Mouse (Mus musculus) neural tube, embryonic 14.5 days (tissue): ENCODE results near the gene Ddah1. TPM values are rescaled to one million over a fixed set of nuclear protein-coding genes. Genes with fewer than 3 reads are reported as not detected.
A peak's percentile ranks its signal among the peaks of the same experiment; 100 is the strongest.

Experiments used
- ATAC-seq: fragments of 200-750 bp; cut with Nextera tagmentation; 2 replicates; pipeline ENCODE4 v1.8.0; 2017; ENCODE audit warnings: low read depth, mild to moderate bottlenecking, moderate TSS enrichment, moderate library complexity
- H3K27ac ChIP-seq: fragments of 300-500 bp; sonication (generic); 2 replicates; pipeline ENCODE4 v1.5.1; 2014; ENCODE audit warnings: low read depth, mild to moderate bottlenecking, control low read depth, low read length, moderate library complexity, mixed read lengths
- H3K27me3 ChIP-seq: fragments of 300-500 bp; sonication (generic); 2 replicates; pipeline ENCODE4 v1.6.1; 2014; ENCODE audit warnings: low read length; ENCODE audit not compliant: control insufficient read depth, insufficient read depth
- H3K36me3 ChIP-seq: fragments of 300-500 bp; sonication (generic); 2 replicates; pipeline ENCODE4 v1.6.1; 2014; ENCODE audit warnings: low read length, mixed read lengths; ENCODE audit not compliant: control insufficient read depth, insufficient read depth
- H3K4me1 ChIP-seq: fragments of 300-500 bp; sonication (generic); 2 replicates; pipeline ENCODE4 v1.6.1; 2014; ENCODE audit warnings: low read length; ENCODE audit not compliant: control insufficient read depth, insufficient read depth
- H3K4me2 ChIP-seq: fragments of 300-500 bp; sonication (generic); 2 replicates; pipeline ENCODE4 v1.6.1; 2014; ENCODE audit warnings: mild to moderate bottlenecking, low read depth, low read length, control low read depth
- H3K4me3 ChIP-seq: fragments of 300-500 bp; sonication (generic); 2 replicates; pipeline ENCODE4 v1.5.1; 2014; ENCODE audit warnings: low read depth, low read length, control low read depth, mixed read lengths
- H3K9ac ChIP-seq: fragments of 300-500 bp; sonication (generic); replicated peaks from 2 replicates; pipeline ENCODE4 v1.6.1; 2014; ENCODE audit warnings: low read depth, mild to moderate bottlenecking, control low read depth, low read length, mixed read lengths
- H3K9me3 ChIP-seq: fragments of 300-500 bp; sonication (generic); 2 replicates; pipeline ENCODE4 v1.6.1; 2016; ENCODE audit warnings: low read length; ENCODE audit not compliant: control insufficient read depth
- WGBS: fragments of 180-500 bp; shearing (Covaris S2); extraction: QIAGEN DNeasy Blood & Tissue Kit; methylation state at CpG from one replicate; pipeline ENCODE4 v1.1.7; 2014; 5-methylcytosine and 5-hydroxymethylcytosine counted together
- polyA plus RNA-seq: library from polyadenylated mRNA; unstranded; fragments of >200 nt; fragmentation: Nextera tagmentation; extraction: Ambion mirVana; gene quantifications from 2 replicates; pipeline ENCODE4 v1.2.1, GENCODE M21; 2014

The Ddah1 gene
- polyA plus RNA-seq, 1 experiment from 2014 or later: 98.8 TPM

GRCm38 (mm10) chr3:145790709-145791108 lies 32.2 kb downstream of the Ddah1 start:
- Histone ChIP-seq H3K9me3 (no peaks in the 10 kb centered on the region), H3K36me3 (no peaks in the 10 kb centered on the region), H3K4me2 (no peak overlapping the region), H3K9ac (no peak overlapping the region), H3K27ac (peak overlapping the region; percentile 23; the same call in 1 of the 2 replicates), H3K4me1 (no peaks in the 10 kb centered on the region), H3K4me3 (no peak overlapping the region), H3K27me3 (no peaks in the 10 kb centered on the region)
- 87% methylated on average over 4 of the region's 4 CpGs for WGBS
- 0 out of 2 replicates have a peak, but pooled peaks have one; percentile 28 for ATAC-seq

- Histone ChIP-seq H3K9me3 (no peaks in the 10 kb centered on the region), H3K4me1 (peaks cover 6% of the 10 kb centered on the region; the same call in 1 of the 2 replicates), H3K27me3 (no peaks in the 10 kb centered on the region), H3K27ac (no peak overlapping the region), H3K9ac (no peak overlapping the region), H3K4me2 (no peak overlapping the region), H3K4me3 (no peak overlapping the region), H3K36me3 (no peaks in the 10 kb centered on the region)
- 95% methylated on average over 10 of the region's 10 CpGs for WGBS
- ATAC-seq: no peak
Measured at GRCm38 (mm10) chr3:145794355-145794754, 35.9 kb downstream of the Ddah1 start.

- H3K4me2 ChIP-seq: no peak overlapping the region
- H3K36me3 ChIP-seq: no peaks in the 10 kb centered on the region
- ATAC-seq: no peak
- WGBS: 76% methylated on average over 7 of the region's 7 CpGs
- no peak overlapping the region for H3K9ac ChIP-seq
- H3K4me1 ChIP-seq: peaks cover 6% of the 10 kb centered on the region; the same call in 1 of the 2 replicates
- H3K27ac ChIP-seq: no peak overlapping the region
- no peak overlapping the region for H3K4me3 ChIP-seq
- H3K9me3 ChIP-seq: no peaks in the 10 kb centered on the region
- no peaks in the 10 kb centered on the region for H3K27me3 ChIP-seq
Measured at GRCm38 (mm10) chr3:145795896-145796295, 37.4 kb downstream of the Ddah1 start.

- ATAC-seq: no peak; the same call in 1 of the 2 replicates
- no peak overlapping the region for H3K27ac ChIP-seq
- H3K4me2 ChIP-seq: no peak overlapping the region
- H3K4me1 ChIP-seq: peaks cover 6% of the 10 kb centered on the region; the same call in 1 of the 2 replicates
- H3K27me3 ChIP-seq: no peaks in the 10 kb centered on the region
- no peak overlapping the region for H3K4me3 ChIP-seq
- WGBS: 83% methylated on average over 10 of the region's 10 CpGs
- no peaks in the 10 kb centered on the region for H3K36me3 ChIP-seq
- H3K9ac ChIP-seq: no peak overlapping the region
- H3K9me3 ChIP-seq: no peaks in the 10 kb centered on the region
Measured at GRCm38 (mm10) chr3:145798042-145798441, 39.6 kb downstream of the Ddah1 start.

GRCm38 (mm10) chr3:145798751-145799188 lies 40.3 kb downstream of the Ddah1 start:
- Histone ChIP-seq H3K9ac (no peak overlapping the region), H3K27me3 (no peaks in the 10 kb centered on the region), H3K4me3 (no peak overlapping the region), H3K36me3 (no peaks in the 10 kb centered on the region), H3K4me2 (no peak overlapping the region), H3K4me1 (peaks cover 6% of the 10 kb centered on the region; the same call in 1 of the 2 replicates), H3K9me3 (no peaks in the 10 kb centered on the region), H3K27ac (no peak overlapping the region)
- ATAC-seq: no peak
- WGBS: 71% methylated on average over 6 of the region's 6 CpGs

GRCm38 (mm10) chr3:145799365-145799764 lies 40.9 kb downstream of the Ddah1 start:
- no peak overlapping the region for H3K4me2 ChIP-seq
- WGBS: 87% methylated on average over 3 of the region's 3 CpGs
- no peaks in the 10 kb centered on the region for H3K27me3 ChIP-seq
- peaks cover 6% of the 10 kb centered on the region; the same call in 1 of the 2 replicates for H3K4me1 ChIP-seq
- ATAC-seq: no peak
- no peaks in the 10 kb centered on the region for H3K9me3 ChIP-seq
- H3K27ac ChIP-seq: no peak overlapping the region
- no peaks in the 10 kb centered on the region for H3K36me3 ChIP-seq
- no peak overlapping the region for H3K4me3 ChIP-seq
- H3K9ac ChIP-seq: no peak overlapping the region

GRCm38 (mm10) chr3:145802106-145802505 lies 43.6 kb downstream of the Ddah1 start:
- no peaks in the 10 kb centered on the region for H3K9me3 ChIP-seq
- H3K27ac ChIP-seq: no peak overlapping the region
- 79% methylated on average over 6 of the region's 6 CpGs for WGBS
- H3K4me1 ChIP-seq: peaks cover 13% of the 10 kb centered on the region
- no peaks in the 10 kb centered on the region for H3K27me3 ChIP-seq
- H3K4me3 ChIP-seq: no peak overlapping the region
- ATAC-seq: no peak
- H3K9ac ChIP-seq: no peak overlapping the region
- no peak overlapping the region for H3K4me2 ChIP-seq
- H3K36me3 ChIP-seq: no peaks in the 10 kb centered on the region

GRCm38 (mm10) chr3:145805848-145806247 lies 47.4 kb downstream of the Ddah1 start:
- Histone ChIP-seq H3K27me3 (no peaks in the 10 kb centered on the region), H3K4me1 (peaks cover 7% of the 10 kb centered on the region), H3K9ac (no peak overlapping the region), H3K9me3 (no peaks in the 10 kb centered on the region), H3K36me3 (no peaks in the 10 kb centered on the region), H3K4me3 (no peak overlapping the region), H3K4me2 (no peak overlapping the region), H3K27ac (no peak overlapping the region)
- no peak for ATAC-seq
- 11% methylated on average over 4 of the region's 4 CpGs for WGBS

- Histone ChIP-seq H3K9me3 (no peaks in the 10 kb centered on the region), H3K4me1 (peaks cover 7% of the 10 kb centered on the region), H3K36me3 (no peaks in the 10 kb centered on the region), H3K4me2 (peak overlapping the region; percentile 19; the same call in 1 of the 2 replicates), H3K27ac (no peak overlapping the region), H3K27me3 (no peaks in the 10 kb centered on the region), H3K4me3 (no peak overlapping the region), H3K9ac (no peak overlapping the region)
- ATAC-seq: peak; percentile 65; the same call in 1 of the 2 replicates
- WGBS: 4% methylated on average over 5 of the region's 5 CpGs
Measured at GRCm38 (mm10) chr3:145806502-145806901, 48.0 kb downstream of the Ddah1 start.
